Mouse (Mus musculus): ENCODE measurements at regions not wholly inside any gene's neighbourhood (a gene's known extent, or its start where the extent isn't known, plus 50 kb on each side); places are given as distances from the start of the nearest gene placed in this dataset.

- no peak for ATAC-seq (ENCODE audit: poor library complexity, severe bottlenecking)
Measured at GRCm38 (mm10) chr12:35429473-35429872, 105.4 kb downstream of the Ahr start.

- no peak for ATAC-seq (ENCODE audit: poor library complexity, severe bottlenecking)
Measured at GRCm38 (mm10) chr12:35419206-35419605, 115.6 kb downstream of the Ahr start.

- peak; percentile 94 for ATAC-seq (ENCODE audit: poor library complexity, severe bottlenecking)
Measured at GRCm38 (mm10) chr12:35417943-35418342, 116.9 kb downstream of the Ahr start.

- ATAC-seq (ENCODE audit: poor library complexity, severe bottlenecking): no peak
Measured at GRCm38 (mm10) chr12:35416583-35416982, 118.3 kb downstream of the Ahr start.

- ATAC-seq (ENCODE audit: poor library complexity, severe bottlenecking): no peak
Measured at GRCm38 (mm10) chr12:35412715-35413114, 122.1 kb downstream of the Ahr start.

GRCm38 (mm10) chr12:35408461-35408860 lies 126.4 kb downstream of the Ahr start:
- ATAC-seq (ENCODE audit: poor library complexity, severe bottlenecking): no peak

GRCm38 (mm10) chr12:35408044-35408443 lies 126.8 kb downstream of the Ahr start:
- ATAC-seq (ENCODE audit: poor library complexity, severe bottlenecking): no peak

- ATAC-seq (ENCODE audit: poor library complexity, severe bottlenecking): no peak
Measured at GRCm38 (mm10) chr12:35401853-35402252, 133.0 kb downstream of the Ahr start.

- no peak for ATAC-seq (ENCODE audit: poor library complexity, severe bottlenecking)
Measured at GRCm38 (mm10) chr12:35401219-35401618, 133.6 kb downstream of the Ahr start.

GRCm38 (mm10) chr12:35395211-35395610 lies 139.6 kb downstream of the Ahr start:
- no peak for ATAC-seq (ENCODE audit: poor library complexity, severe bottlenecking)

- peak; percentile 70 for ATAC-seq (ENCODE audit: poor library complexity, severe bottlenecking)
Measured at GRCm38 (mm10) chr12:35392111-35392510, 142.7 kb downstream of the Ahr start.

GRCm38 (mm10) chr12:35390266-35390665 lies 144.6 kb downstream of the Ahr start:
- no peak for ATAC-seq (ENCODE audit: poor library complexity, severe bottlenecking)

GRCm38 (mm10) chr12:35389839-35390238 lies 145.0 kb downstream of the Ahr start:
- ATAC-seq (ENCODE audit: poor library complexity, severe bottlenecking): no peak

GRCm38 (mm10) chr12:35384211-35384610 lies 150.6 kb downstream of the Ahr start:
- peak; percentile 54 for ATAC-seq (ENCODE audit: poor library complexity, severe bottlenecking)

- no peak for ATAC-seq (ENCODE audit: poor library complexity, severe bottlenecking)
Measured at GRCm38 (mm10) chr12:35377266-35377665, 157.6 kb downstream of the Ahr start.

- no peak for ATAC-seq (ENCODE audit: poor library complexity, severe bottlenecking)
Measured at GRCm38 (mm10) chr12:35376365-35376764, 158.5 kb downstream of the Ahr start.

- ATAC-seq (ENCODE audit: poor library complexity, severe bottlenecking): no peak
Measured at GRCm38 (mm10) chr12:35357901-35358300, 176.9 kb downstream of the Ahr start.

- ATAC-seq (ENCODE audit: poor library complexity, severe bottlenecking): peak; percentile 77
Measured at GRCm38 (mm10) chr12:35338191-35338954, 196.5 kb downstream of the Ahr start.

GRCm38 (mm10) chr12:35336314-35336713 lies 198.5 kb downstream of the Ahr start:
- peak; percentile 69 for ATAC-seq (ENCODE audit: poor library complexity, severe bottlenecking)

GRCm38 (mm10) chr12:35334344-35335075 lies 200.3 kb downstream of the Ahr start:
- ATAC-seq (ENCODE audit: poor library complexity, severe bottlenecking): no peak

- ATAC-seq (ENCODE audit: poor library complexity, severe bottlenecking): peak; percentile 81
Measured at GRCm38 (mm10) chr12:35331303-35331702, 203.5 kb downstream of the Ahr start.

- peak; percentile 95 for ATAC-seq (ENCODE audit: poor library complexity, severe bottlenecking)
Measured at GRCm38 (mm10) chr12:35329699-35330098, 205.1 kb downstream of the Ahr start.

Measured in megakaryocyte, adult 5-6 weeks (primary cell).